Comparison of ENCODE assay signal across 8 mouse cellular contexts in genomic region chr2:61593030-61593811, GRCm38 (mm10). TPM values are rescaled to one million over a fixed set of nuclear protein-coding genes. Genes with fewer than 3 reads are reported as not detected.
DNase-seq lines count a peak whose midpoint lies in the region; ATAC-seq lines count a peak whose summit lies in the region.

No protein-coding gene starts in this region.

- H3K27ac ChIP-seq in hindbrain, embryonic 11.5 days (ENCODE audit: low read depth, low read length), result peak overlapping the region; percentile 76

- DNase-seq in MEL-GATA-1-ER (ENCODE audit: extremely low read depth, low read depth), result peak; percentile 52
- peak; percentile 85 for DNase-seq in cerebellum, adult 8-10 months
- DNase-seq in hindbrain, embryonic 11.5 days (ENCODE audit: low spot score), result peak; percentile 94
- peak; percentile 78 to 87 for DNase-seq in layer of hippocampus, postnatal 10 days (ENCODE audit: low spot score in 2 of 2)
- peak; percentile 96 for DNase-seq in lung, postnatal 10 days
- DNase-seq in ovary, postnatal 36 days (ENCODE audit: low spot score), result peak; percentile 91
- peak; percentile 98 for DNase-seq in thymus, postnatal 25 days

- H3K27me3 ChIP-seq in hindbrain, embryonic 11.5 days (ENCODE audit: control insufficient read depth, insufficient read depth, low read length), result no peaks in the 10 kb centered on the region

- H3K9ac ChIP-seq in hindbrain, embryonic 11.5 days (ENCODE audit: low read depth, low read length), result peak overlapping the region; percentile 84

- H3K36me3 ChIP-seq in hindbrain, embryonic 11.5 days (ENCODE audit: control insufficient read depth, insufficient read depth, low read length), result no peaks in the 10 kb centered on the region

- H3K4me2 ChIP-seq in hindbrain, embryonic 11.5 days (replicated peaks; ENCODE audit: low read depth, low read length), result peak overlapping the region; percentile 81

- ATAC-seq in frontal cortex, adult (ENCODE audit: low TSS enrichment), result peak; percentile 97
- ATAC-seq in hindbrain, embryonic 11.5 days (ENCODE audit: low FRiP score), result peak; percentile 96

- WGBS in hindbrain, embryonic 11.5 days, result under 1% methylated on average over 62 of the region's 62 CpGs

- H3K4me1 ChIP-seq in hindbrain, embryonic 11.5 days (replicated peaks; ENCODE audit: control insufficient read depth, insufficient read depth, low read length), result no peaks in the 10 kb centered on the region

- peak overlapping the region; percentile 89 for H3K4me3 ChIP-seq in hindbrain, embryonic 11.5 days (ENCODE audit: low read depth, low read length)

- H3K9me3 ChIP-seq in hindbrain, embryonic 11.5 days (ENCODE audit: control insufficient read depth, low read length), result no peaks in the 10 kb centered on the region

RNA-seq across cellular contexts. Expression of gene Tank, which starts 14.8 kb away (rescaled TPM):
- 35.8 and 36.7 TPM in 2 replicates for polyA plus RNA-seq in hindbrain, embryonic 11.5 days (2014; fragmentation: Nextera tagmentation; extraction: Ambion mirVana)
- total RNA-seq in layer of hippocampus, postnatal 10 days (2021), result 10 to 100 TPM; 30.0 to 35.4 TPM

Comparison
In these comparisons a context has a peak if more than half of its experiments do, and no peak if none do; other contexts are left out.
1. Peak in every context shown above with its lines: DNase-seq, ATAC-seq, H3K4me3 ChIP-seq and H3K27ac ChIP-seq.